Mouse (Mus musculus) left cerebral cortex, postnatal 10 days (tissue): ENCODE data around the gene Unc13b. TPM values are rescaled to one million over a fixed set of nuclear protein-coding genes. Genes with fewer than 3 reads are reported as not detected.

ENCODE experiments used
- DNase-seq, 2 experiments: peaks; one replicate each; pipeline ENCODE4 v3.0.0; 2021 to 2022; ENCODE audit warnings: low spot score in 2 of 2, mixed read lengths in 1 of 2; ENCODE audit errors: extremely low spot score in 1 of 2
- intact Hi-C: fragments of 180-260 bp; cut with DNase I; formaldehyde crosslinking; loops from one replicate; pipeline ENCODE4 v1.15.1; 2025
- total RNA-seq, 2 experiments: library from RNA; stranded (reverse); gene quantifications; 2 replicates each; pipeline ENCODE4 v1.2.3; 2021

Gene Unc13b
- total RNA-seq, 2 experiments from 2014 or later: 61.0 to 65.4 TPM

- DNase-seq: no peak
- intact Hi-C loops: no loop called here
Measured at GRCm38 (mm10) chr4:43257040-43257439, 198.3 kb downstream of the Unc13b start.

- intact Hi-C loops: no loop called here
- no peak for DNase-seq
Measured at GRCm38 (mm10) chr4:43258556-43258955, 199.8 kb downstream of the Unc13b start.

- DNase-seq: no peak
- intact Hi-C loops: no loop called here
Measured at GRCm38 (mm10) chr4:43259435-43259834, 200.7 kb downstream of the Unc13b start.

- peak in 1 of 2 experiments; percentile 69 for DNase-seq
- intact Hi-C loops: no loop called here
Measured at GRCm38 (mm10) chr4:43260096-43260495, 201.3 kb downstream of the Unc13b start.

- no peak for DNase-seq
- intact Hi-C loops: no loop called here
Measured at GRCm38 (mm10) chr4:43262821-43263220, 204.1 kb downstream of the Unc13b start.

GRCm38 (mm10) chr4:43266146-43266545, 207.4 kb downstream of the Unc13b start:
- intact Hi-C loops: loop anchor here (5.0 kb wide), 1 partner anchor 156 kb away; no protein-coding TSS in a partner anchor
- no peak for DNase-seq

- DNase-seq: peak; percentile 81 to 92
- intact Hi-C loops: loop anchor here (5.0 kb wide), 1 partner anchor 156 kb away; no protein-coding TSS in a partner anchor
Measured at GRCm38 (mm10) chr4:43266623-43267322, 208.0 kb downstream of the Unc13b start, which contains the start of gene Atp8b5. Gene Atp8b5 (plus strand): TSS chr4:43267159.

- intact Hi-C loops: loop anchor here (5.0 kb wide), 1 partner anchor 155 kb away; no protein-coding TSS in a partner anchor
- no peak for DNase-seq
Measured at GRCm38 (mm10) chr4:43267323-43267658, 208.5 kb downstream of the Unc13b start.

- DNase-seq: no peak
- intact Hi-C loops: no loop called here
Measured at GRCm38 (mm10) chr4:43285476-43285875, 226.7 kb downstream of the Unc13b start.

GRCm38 (mm10) chr4:43287305-43287704, 228.6 kb downstream of the Unc13b start:
- intact Hi-C loops: no loop called here
- DNase-seq: no peak

GRCm38 (mm10) chr4:43294001-43294400, 235.2 kb downstream of the Unc13b start:
- no peak for DNase-seq
- intact Hi-C loops: no loop called here

GRCm38 (mm10) chr4:43309696-43310338, 251.1 kb downstream of the Unc13b start:
- intact Hi-C loops: no loop called here
- DNase-seq: no peak

Other genes starting within 250 kb of the Unc13b start
- gene Fam205a1, start 205.1 kb upstream of the Unc13b start, total RNA-seq: under 1 TPM in 1 of 2 experiments, not detected in 1; 0.34 TPM
- gene Gm12394, start 202.2 kb upstream of the Unc13b start, total RNA-seq: 1 to 10 TPM; 2.4 to 2.5 TPM
- gene Fam205c, start 184.7 kb upstream of the Unc13b start, total RNA-seq: 1 to 10 TPM; 1.2 to 1.4 TPM
- 100 to 1,000 TPM; 283 to 300 TPM for gene Phf24, start 142.3 kb upstream of the Unc13b start, total RNA-seq
- 100 to 1,000 TPM; 179 to 193 TPM for gene Dnajb5, start 109.1 kb upstream of the Unc13b start, total RNA-seq
- not detected for gene 1700022I11Rik, start 89.3 kb upstream of the Unc13b start, total RNA-seq
- gene Vcp, start 58.4 kb upstream of the Unc13b start, total RNA-seq: 100 to 1,000 TPM; 270 to 280 TPM
- 10 to 100 TPM in 1 of 2 experiments, 1 to 10 TPM in 1; 8.4 to 10.8 TPM for gene Fancg, start 48.4 kb upstream of the Unc13b start, total RNA-seq
- gene Pigo, start 33.1 kb upstream of the Unc13b start, total RNA-seq: 10 to 100 TPM; 24.3 to 32.6 TPM
- gene Stoml2, start 27.2 kb upstream of the Unc13b start, total RNA-seq: 100 to 1,000 TPM; 102 to 114 TPM
- 10 to 100 TPM; 38.1 to 39.5 TPM for gene Fam214b, start 12.7 kb upstream of the Unc13b start, total RNA-seq
- under 1 TPM; 0.15 to 0.34 TPM for gene Atp8b5, start 208.2 kb downstream of the Unc13b start, total RNA-seq